ENCODE assay signal across 25 mouse cellular contexts in genomic region chr19:10798576-10798975, GRCm38 (mm10). TPM values are rescaled to one million over a fixed set of nuclear protein-coding genes. Genes with fewer than 3 reads are reported as not detected.
DNase-seq lines count a peak whose midpoint lies in the region; TF ChIP-seq lines count a peak whose summit lies in the region.
"Had no signal": no experiment of that assay in that cellular context is flagged by ENCODE, and none has a peak within 500 bp of the region (broad histone marks: within the 10 kb centered on the region; RNA-seq: fewer than 3 reads in every experiment).

No protein-coding gene starts in this region.

- no peak for TF ChIP-seq CTCF in left cerebral cortex, adult 2 months (IDR thresholded peaks at IDR 0.05)
- TF ChIP-seq CTCF in E14TG2a.4 (conservative IDR thresholded peaks at IDR 0.05; ENCODE audit: low read length) = no peak
- TF ChIP-seq CTCF in MEL (IDR thresholded peaks at IDR 0.05 in 2 of 3, conservative IDR thresholded peaks at IDR 0.05 in 1 of 3; ENCODE audit: control insufficient read depth in 1 of 3, insufficient read depth in 1 of 3, low read depth in 2 of 3, low read length in 3 of 3, poor library complexity in 1 of 3, severe bottlenecking in 1 of 3) = no peak

- peak overlapping the region; percentile 48 for H3K27ac ChIP-seq in left cerebral cortex, adult 2 months
- H3K27ac ChIP-seq in MEL (ENCODE audit: control insufficient read depth, low read depth, low read length) = no peak overlapping the region
- no peak overlapping the region for H3K27ac ChIP-seq in limb, embryonic 10.5 days
- H3K27ac ChIP-seq: embryonic facial prominence, embryonic 13.5 days; forebrain, embryonic 12.5 days; heart, adult 2 months; heart, embryonic 13.5 days; hindbrain, embryonic 15.5 days had no signal

- no peak overlapping the region for H3K4me3 ChIP-seq in left cerebral cortex, adult 2 months
- H3K4me3 ChIP-seq in E14TG2a.4 (replicated peaks; ENCODE audit: low read length) (peak overlapping the region; percentile 64), MEL (ENCODE audit: control insufficient read depth in 1 of 2, insufficient read depth in 1 of 2, low read depth in 2 of 2, low read length in 2 of 2) (no peak overlapping the region)
- no peak overlapping the region for H3K4me3 ChIP-seq in limb, embryonic 10.5 days
- H3K4me3 ChIP-seq: embryonic facial prominence, embryonic 13.5 days; forebrain, embryonic 12.5 days; heart, adult 2 months; heart, embryonic 13.5 days; hindbrain, embryonic 15.5 days had no signal

- no peaks in the 10 kb centered on the region for H3K36me3 ChIP-seq in E14TG2a.4 (ENCODE audit: insufficient read depth, low read length)
- no peaks in the 10 kb centered on the region for H3K36me3 ChIP-seq in MEL (ENCODE audit: control insufficient read depth in 1 of 2, insufficient read depth in 2 of 2, low read length in 2 of 2)
- no peaks in the 10 kb centered on the region for H3K36me3 ChIP-seq in limb, embryonic 10.5 days
- H3K36me3 ChIP-seq: embryonic facial prominence, embryonic 13.5 days; forebrain, embryonic 12.5 days; G1E; heart, embryonic 13.5 days; hindbrain, embryonic 15.5 days had no signal

- H3K9ac ChIP-seq in MEL (ENCODE audit: control insufficient read depth, low read depth, low read length, poor library complexity, severe bottlenecking) = no peak overlapping the region
- H3K9ac ChIP-seq: embryonic facial prominence, embryonic 13.5 days; forebrain, embryonic 12.5 days; heart, embryonic 13.5 days; hindbrain, embryonic 15.5 days had no signal

- no peak for TF ChIP-seq POLR2A in MEL (IDR thresholded peaks at IDR 0.05; ENCODE audit: control insufficient read depth in 1 of 2, insufficient read depth in 1 of 2, low read depth in 1 of 2, low read length in 2 of 2, poor library complexity in 1 of 2)

- TF ChIP-seq RAD21 in MEL (IDR thresholded peaks at IDR 0.05; ENCODE audit: low read depth, low read length) = no peak

- DNase-seq in cerebellum, adult 11-12 months = peak; percentile 27
- DNase-seq in cerebellum, adult 9-10 months = no peak
- DNase-seq in left cerebral cortex, adult 2 months (ENCODE audit: extremely low spot score in 1 of 2, low spot score in 2 of 2) = no peak
- no peak for DNase-seq in left cerebral cortex, adult 18-20 months (ENCODE audit: low spot score in 2 of 2)
- peak; percentile 16 for DNase-seq in MEL (ENCODE audit: low read depth, low spot score)
- DNase-seq in limb, embryonic 10.5 days (ENCODE audit: low spot score) = no peak
- DNase-seq in layer of hippocampus, postnatal 25 days (ENCODE audit: extremely low spot score in 1 of 2, low spot score in 1 of 2) = no peak
- DNase-seq: adrenal gland, adult 2 months; adrenal gland, postnatal 25 days; B cell, adult 2 months; cerebellum, postnatal 14 days; gastrocnemius, postnatal 10 days; heart, adult 2 months; heart, postnatal 36 days had no signal

- H3K9me3 ChIP-seq in E14TG2a.4 (ENCODE audit: low read length) (no peaks in the 10 kb centered on the region), MEL (replicated peaks; ENCODE audit: insufficient read depth, low read length) (no peaks in the 10 kb centered on the region)
- no peaks in the 10 kb centered on the region for H3K9me3 ChIP-seq in limb, embryonic 10.5 days (replicated peaks)
- H3K9me3 ChIP-seq: embryonic facial prominence, embryonic 13.5 days; forebrain, embryonic 12.5 days; G1E; heart, embryonic 13.5 days; hindbrain, embryonic 15.5 days had no signal

- TF ChIP-seq EP300 in MEL (IDR thresholded peaks at IDR 0.05; ENCODE audit: low read depth in 1 of 2, low read length in 2 of 2) = no peak

- 68% methylated on average over 10 of the region's 10 CpGs for WGBS in limb, embryonic 10.5 days

- no peaks in the 10 kb centered on the region for H3K79me2 ChIP-seq in MEL (ENCODE audit: control insufficient read depth, insufficient read depth, low read length, poor library complexity)

- H3K27me3 ChIP-seq in E14TG2a.4 (ENCODE audit: insufficient read depth, low read length) (peaks cover 62% of the 10 kb centered on the region), MEL (ENCODE audit: control insufficient read depth in 1 of 2, insufficient read depth in 2 of 2, low read length in 2 of 2) (peaks cover 0 to 2% of the 10 kb centered on the region in 2 experiments; a peak in 2 of 4 replicates)
- no peaks in the 10 kb centered on the region for H3K27me3 ChIP-seq in limb, embryonic 10.5 days (ENCODE audit: low read depth, poor library complexity, severe bottlenecking)
- H3K27me3 ChIP-seq: embryonic facial prominence, embryonic 13.5 days; forebrain, embryonic 12.5 days; hindbrain, embryonic 15.5 days had no signal

- intact Hi-C loops in left cerebral cortex, adult 2 months (cut with DNase I) = no loop called here

- H3K4me1 ChIP-seq in E14TG2a.4 (replicated peaks; ENCODE audit: low read depth, low read length) (peaks cover 22% of the 10 kb centered on the region), MEL (ENCODE audit: control insufficient read depth in 1 of 2, insufficient read depth in 2 of 2, low read length in 2 of 2) (no peaks in the 10 kb centered on the region)
- H3K4me1 ChIP-seq in limb, embryonic 10.5 days = peaks cover 5% of the 10 kb centered on the region; the same call in 1 of the 2 replicates
- H3K4me1 ChIP-seq: embryonic facial prominence, embryonic 13.5 days; forebrain, embryonic 12.5 days; heart, embryonic 13.5 days had no signal

TF ChIP-seq in MEL, 35 proteins besides CTCF, POLR2A, EP300 and RAD21:
- TF ChIP-seq HCFC1 (IDR thresholded peaks at IDR 0.05; ENCODE audit: low read depth, low read length) (no peak), POLR2AphosphoS2 (IDR thresholded peaks at IDR 0.05; ENCODE audit: low read length) (no peak), MAZ (IDR thresholded peaks at IDR 0.05; ENCODE audit: low read depth, low read length) (no peak), TAL1 (IDR thresholded peaks at IDR 0.05; ENCODE audit: low read length) (no peak), ZMIZ1 (IDR thresholded peaks at IDR 0.05; ENCODE audit: low read depth, low read length) (no peak), SIN3A (IDR thresholded peaks at IDR 0.05; ENCODE audit: low read length) (no peak), MYB (IDR thresholded peaks at IDR 0.05; ENCODE audit: low read depth, low read length) (no peak), RCOR1 (IDR thresholded peaks at IDR 0.05; ENCODE audit: low read depth, low read length) (no peak)

RNA-seq across cellular contexts. Expression of gene Cd6, which starts 31.3 kb away (rescaled TPM):
- total RNA-seq in left cerebral cortex, adult 2 months (2021) = 1 to 10 TPM; 2.3 to 2.8 TPM
- total RNA-seq in left cerebral cortex, adult 18-20 months (2021) = 1 to 10 TPM; 1.9 to 2.4 TPM
- not detected in 2 replicates for total RNA-seq in MEL (2012; rRNA removed)
- not detected for polyA plus RNA-seq in MEL (2012; ENCODE audit: insufficient read depth in 1 of 2, insufficient read length in 2 of 2, low read depth in 1 of 2, low replicate concordance in 2 of 2, missing spikeins in 1 of 2)
- polyA plus RNA-seq in limb, embryonic 10.5 days (2016; fragmentation: Nextera tagmentation; extraction: Ambion mirVana) = 0.05 TPM in 1 of 2 replicates, not detected in the other
- total RNA-seq in layer of hippocampus, postnatal 25 days (2021) = under 1 TPM; 0.25 to 0.49 TPM
- total RNA-seq: adrenal gland, adult 2 months; adrenal gland, postnatal 25 days had no signal
- polyA plus RNA-seq: forebrain, embryonic 12.5 days; forebrain, embryonic 16.5 days; G1E; heart, postnatal 0 days; hindbrain, embryonic 11.5 days had no signal

RNA-seq across cellular contexts. Expression of gene Slc15a3, which starts 41.0 kb away (rescaled TPM):
- 1 to 10 TPM; 1.1 to 1.3 TPM for total RNA-seq in left cerebral cortex, adult 2 months (2021)
- 1 to 10 TPM; 1.2 to 1.4 TPM for total RNA-seq in left cerebral cortex, adult 18-20 months (2021)
- total RNA-seq in MEL (2012; rRNA removed) = not detected in 2 replicates
- polyA plus RNA-seq in MEL (2012; ENCODE audit: insufficient read depth in 1 of 2, insufficient read length in 2 of 2, low read depth in 1 of 2, low replicate concordance in 2 of 2, missing spikeins in 1 of 2) = not detected
- polyA plus RNA-seq in limb, embryonic 10.5 days (2016; fragmentation: Nextera tagmentation; extraction: Ambion mirVana) = 0.20 and 0.28 TPM in 2 replicates
- total RNA-seq in layer of hippocampus, postnatal 25 days (2021) = 1 to 10 TPM; 1.1 to 1.9 TPM
- total RNA-seq: common myeloid progenitor, adult 5-6 weeks had no signal

RNA-seq across cellular contexts. Expression of gene Cd5, which starts 59.8 kb away (rescaled TPM):
- under 1 TPM; 0.16 to 0.37 TPM for total RNA-seq in left cerebral cortex, adult 2 months (2021)
- total RNA-seq in left cerebral cortex, adult 18-20 months (2021) = under 1 TPM in 1 of 2 experiments, not detected in 1; 0.16 TPM
- not detected in 2 replicates for total RNA-seq in MEL (2012; rRNA removed)
- not detected for polyA plus RNA-seq in MEL (2012; ENCODE audit: insufficient read depth in 1 of 2, insufficient read length in 2 of 2, low read depth in 1 of 2, low replicate concordance in 2 of 2, missing spikeins in 1 of 2)
- polyA plus RNA-seq in limb, embryonic 10.5 days (2016; fragmentation: Nextera tagmentation; extraction: Ambion mirVana) = 0.06 and 0.26 TPM in 2 replicates
- total RNA-seq in layer of hippocampus, postnatal 25 days (2021) = under 1 TPM in 1 of 2 experiments, not detected in 1; 0.16 TPM
- total RNA-seq: common myeloid progenitor, adult 5-6 weeks had no signal
- polyA plus RNA-seq: forebrain, embryonic 12.5 days; G1E; hindbrain, embryonic 11.5 days; intestine, embryonic 16.5 days had no signal

Comparison
In these comparisons a context has a peak if more than half of its experiments do, and no peak if none do; other contexts are left out.
1. DNase-seq: peak in cerebellum, adult 11-12 months (single experiment) and MEL (single experiment); none in cerebellum, adult 9-10 months (single experiment), left cerebral cortex, adult 2 months (0 of 2), left cerebral cortex, adult 18-20 months (0 of 2), limb, embryonic 10.5 days (single experiment) and layer of hippocampus, postnatal 25 days (0 of 2).